Mouse (Mus musculus) liver, embryonic 16.5 days (tissue): ENCODE measurements around the gene Rfx3. TPM values are rescaled to one million over a fixed set of nuclear protein-coding genes. Genes with fewer than 3 reads are reported as not detected.

ENCODE experiments used
- ATAC-seq: fragments of 200-750 bp; cut with Nextera tagmentation; 2 replicates; pipeline ENCODE4 v1.8.0; 2017; ENCODE audit warnings: low read depth, mild to moderate bottlenecking, moderate number of reproducible peaks, moderate library complexity
- H3K27ac ChIP-seq: fragments of 300-500 bp; sonication (generic); 2 replicates; pipeline ENCODE4 v1.5.1; 2014; ENCODE audit warnings: mild to moderate bottlenecking, low read length
- H3K27me3 ChIP-seq: fragments of 300-500 bp; sonication (generic); 2 replicates; pipeline ENCODE4 v1.6.1; 2014; ENCODE audit warnings: low read depth, low read length, mixed read lengths; ENCODE audit not compliant: control insufficient read depth, insufficient read depth
- H3K36me3 ChIP-seq: fragments of 300-500 bp; sonication (generic); 2 replicates; pipeline ENCODE4 v1.6.1; 2014; ENCODE audit warnings: mild to moderate bottlenecking; ENCODE audit not compliant: control insufficient read depth, insufficient read depth
- H3K4me1 ChIP-seq: fragments of 300-500 bp; sonication (generic); 2 replicates; pipeline ENCODE4 v1.6.1; 2014; ENCODE audit warnings: low read depth, low read length, mixed read lengths; ENCODE audit not compliant: control insufficient read depth
- H3K4me2 ChIP-seq: fragments of 300-500 bp; sonication (generic); 2 replicates; pipeline ENCODE4 v1.6.1; 2014; ENCODE audit warnings: low read depth, low read length, mixed read lengths
- H3K4me3 ChIP-seq: fragments of 300-500 bp; sonication (generic); 2 replicates; pipeline ENCODE4 v1.5.1; 2014; ENCODE audit warnings: low read depth, mild to moderate bottlenecking, low read length
- H3K9ac ChIP-seq: fragments of 300-500 bp; sonication (generic); 2 replicates; pipeline ENCODE4 v1.6.1; 2014; ENCODE audit warnings: low read depth, low read length
- H3K9me3 ChIP-seq: fragments of 300-500 bp; sonication (generic); replicated peaks from 2 replicates; pipeline ENCODE4 v1.6.1; 2016; ENCODE audit warnings: low read length; ENCODE audit not compliant: control insufficient read depth
- WGBS: fragments of 180-500 bp; shearing (Covaris S2); extraction: QIAGEN DNeasy Blood & Tissue Kit; methylation state at CpG from one replicate; pipeline ENCODE4 v1.1.7; 2014; ENCODE audit not compliant: insufficient replicate concordance; 5-methylcytosine and 5-hydroxymethylcytosine counted together
- polyA plus RNA-seq: library from polyadenylated mRNA; unstranded; fragments of >200 nt; fragmentation: Nextera tagmentation; extraction: Ambion mirVana; gene quantifications from 2 replicates; pipeline ENCODE4 v1.2.1, GENCODE M21; 2015

Gene Rfx3
- polyA plus RNA-seq, 1 experiment from 2014 or later: 2.0 TPM

GRCm38 (mm10) chr19:27931136-27931535 is 79.8 kb downstream of the Rfx3 start:
- Histone ChIP-seq H3K9ac (no peak overlapping the region), H3K9me3 (no peaks in the 10 kb centered on the region), H3K4me2 (no peak overlapping the region), H3K36me3 (no peaks in the 10 kb centered on the region), H3K4me3 (no peak overlapping the region), H3K4me1 (no peaks in the 10 kb centered on the region), H3K27me3 (no peaks in the 10 kb centered on the region), H3K27ac (no peak overlapping the region)
- no peak for ATAC-seq
- WGBS: 74% methylated on average over 2 of the region's 2 CpGs

- H3K9ac ChIP-seq: no peak overlapping the region
- WGBS: 28% methylated on average over 3 of the region's 3 CpGs
- H3K4me1 ChIP-seq: no peaks in the 10 kb centered on the region
- ATAC-seq: no peak
- no peaks in the 10 kb centered on the region for H3K27me3 ChIP-seq
- H3K27ac ChIP-seq: no peak overlapping the region
- no peaks in the 10 kb centered on the region for H3K36me3 ChIP-seq
- H3K4me2 ChIP-seq: no peak overlapping the region
- no peaks in the 10 kb centered on the region for H3K9me3 ChIP-seq
- no peak overlapping the region for H3K4me3 ChIP-seq
These were observed 84.6 kb downstream of the Rfx3 start for GRCm38 (mm10) chr19:27926378-27926777.

GRCm38 (mm10) chr19:27919040-27919439 is 91.9 kb downstream of the Rfx3 start:
- no peaks in the 10 kb centered on the region for H3K4me1 ChIP-seq
- no peak for ATAC-seq
- H3K4me3 ChIP-seq: no peak overlapping the region
- WGBS: 41% methylated on average over 2 of the region's 2 CpGs
- H3K27me3 ChIP-seq: no peaks in the 10 kb centered on the region
- no peaks in the 10 kb centered on the region for H3K36me3 ChIP-seq
- H3K4me2 ChIP-seq: no peak overlapping the region
- no peaks in the 10 kb centered on the region for H3K9me3 ChIP-seq
- no peak overlapping the region for H3K9ac ChIP-seq
- no peak overlapping the region for H3K27ac ChIP-seq

GRCm38 (mm10) chr19:27916446-27916845 is 94.5 kb downstream of the Rfx3 start:
- Histone ChIP-seq H3K9ac (no peak overlapping the region), H3K4me1 (no peaks in the 10 kb centered on the region), H3K4me2 (no peak overlapping the region), H3K4me3 (no peak overlapping the region), H3K9me3 (no peaks in the 10 kb centered on the region), H3K27me3 (no peaks in the 10 kb centered on the region), H3K36me3 (no peaks in the 10 kb centered on the region), H3K27ac (no peak overlapping the region)
- WGBS: 54% methylated on average over 2 of the region's 2 CpGs
- no peak for ATAC-seq

GRCm38 (mm10) chr19:27906976-27907375 is 104.0 kb downstream of the Rfx3 start:
- Histone ChIP-seq H3K9ac (peak overlapping the region; percentile 47; the same call in 1 of the 2 replicates), H3K4me3 (peak overlapping the region; percentile 50), H3K36me3 (no peaks in the 10 kb centered on the region), H3K4me2 (peak overlapping the region; percentile 60), H3K4me1 (peaks cover 20% of the 10 kb centered on the region), H3K27ac (peak overlapping the region; percentile 50; the same call in 1 of the 2 replicates), H3K27me3 (no peaks in the 10 kb centered on the region), H3K9me3 (no peaks in the 10 kb centered on the region)
- WGBS: 11% methylated on average over 5 of the region's 5 CpGs
- peak; percentile 65 for ATAC-seq

- Histone ChIP-seq H3K36me3 (no peaks in the 10 kb centered on the region), H3K27ac (peak overlapping the region; percentile 88), H3K4me3 (peak overlapping the region; percentile 53), H3K4me2 (peak overlapping the region; percentile 60), H3K4me1 (peaks cover 20% of the 10 kb centered on the region), H3K27me3 (no peaks in the 10 kb centered on the region), H3K9me3 (no peaks in the 10 kb centered on the region), H3K9ac (peak overlapping the region; percentile 34; the same call in 1 of the 2 replicates)
- 27% methylated on average over 9 of the region's 9 CpGs for WGBS
- ATAC-seq: peak; percentile 91
These were observed 105.0 kb downstream of the Rfx3 start for GRCm38 (mm10) chr19:27905976-27906375.

- WGBS: 47% methylated on average over 1 of the region's 1 CpGs
- no peak overlapping the region for H3K4me2 ChIP-seq
- H3K9ac ChIP-seq: no peak overlapping the region
- peaks cover 20% of the 10 kb centered on the region for H3K4me1 ChIP-seq
- H3K36me3 ChIP-seq: no peaks in the 10 kb centered on the region
- H3K4me3 ChIP-seq: no peak overlapping the region
- H3K27ac ChIP-seq: no peak overlapping the region
- ATAC-seq: no peak
- no peaks in the 10 kb centered on the region for H3K9me3 ChIP-seq
- no peaks in the 10 kb centered on the region for H3K27me3 ChIP-seq
These were observed 105.8 kb downstream of the Rfx3 start for GRCm38 (mm10) chr19:27905172-27905571.

- ATAC-seq: 0 out of 2 replicates have a peak, but pooled peaks have one; percentile 8
- H3K27ac ChIP-seq: no peak overlapping the region
- no peak overlapping the region for H3K9ac ChIP-seq
- H3K4me1 ChIP-seq: peaks cover 20% of the 10 kb centered on the region
- no peak overlapping the region for H3K4me3 ChIP-seq
- no peaks in the 10 kb centered on the region for H3K27me3 ChIP-seq
- H3K4me2 ChIP-seq: no peak overlapping the region
- H3K36me3 ChIP-seq: no peaks in the 10 kb centered on the region
- no peaks in the 10 kb centered on the region for H3K9me3 ChIP-seq
- WGBS: 28% methylated on average over 2 of the region's 2 CpGs
These were observed 106.3 kb downstream of the Rfx3 start for GRCm38 (mm10) chr19:27904655-27905054.

- H3K4me2 ChIP-seq: no peak overlapping the region
- 37% methylated on average over 4 of the region's 4 CpGs for WGBS
These were observed 106.8 kb downstream of the Rfx3 start for GRCm38 (mm10) chr19:27904209-27904608.

More at GRCm38 (mm10) chr19:27904209-27904608, 106.8 kb downstream of the Rfx3 start:
- Histone ChIP-seq H3K27me3 (no peaks in the 10 kb centered on the region), H3K4me1 (peaks cover 20% of the 10 kb centered on the region), H3K27ac (no peak overlapping the region), H3K36me3 (no peaks in the 10 kb centered on the region), H3K4me3 (no peak overlapping the region), H3K9me3 (no peaks in the 10 kb centered on the region), H3K9ac (no peak overlapping the region)
- ATAC-seq: 0 out of 2 replicates have a peak, but pooled peaks have one; percentile 7
